Mouse (Mus musculus) monocyte, adult 59 days (primary cell): ENCODE data around the gene Hbb-bh1. TPM values are rescaled to one million over a fixed set of nuclear protein-coding genes. Genes with fewer than 3 reads are reported as not detected.

ENCODE experiments used
- total RNA-seq, 2 experiments: library from RNA; stranded (reverse); gene quantifications; one replicate each; pipeline ENCODE4 v1.2.4; 2023

The Hbb-bh1 gene
- not detected for total RNA-seq

DNA sequence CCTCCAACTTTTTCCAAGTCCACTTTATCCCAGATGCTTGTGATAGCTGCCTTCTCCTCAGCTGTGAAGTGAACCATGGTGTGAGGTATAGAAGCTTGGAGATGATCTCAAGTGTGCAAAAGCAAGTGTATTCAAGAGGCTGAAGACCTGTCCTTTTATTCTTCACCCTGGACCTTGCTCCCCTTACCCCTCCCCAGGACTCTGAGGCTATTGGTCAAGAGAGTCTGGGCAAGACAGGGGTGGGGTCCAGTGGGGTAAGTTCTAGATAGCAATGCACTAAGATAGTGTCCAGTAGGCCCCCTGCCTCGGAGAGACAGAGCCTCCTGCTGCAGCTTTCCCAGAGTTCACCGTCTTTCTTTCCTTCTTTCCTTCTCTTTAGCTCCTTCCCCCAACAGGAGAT is at the start of gene Hbb-bh1:
TSS of gene Hbb-bh1 (minus strand) at position 131 of the 400 bp plus-strand sequence.

GRCm38 (mm10) chr7:103886152-103886551 is 43.2 kb upstream of the Hbb-bh1 start, which contains the start of gene Olfr66:
TSS of gene Olfr66 (minus strand) at chr7:103886252.

GRCm38 (mm10) chr7:103853090-103853489 is 10.1 kb upstream of the Hbb-bh1 start, which contains the start of gene Hbb-y:
TSS of gene Hbb-y (minus strand) at chr7:103853216.

DNA sequence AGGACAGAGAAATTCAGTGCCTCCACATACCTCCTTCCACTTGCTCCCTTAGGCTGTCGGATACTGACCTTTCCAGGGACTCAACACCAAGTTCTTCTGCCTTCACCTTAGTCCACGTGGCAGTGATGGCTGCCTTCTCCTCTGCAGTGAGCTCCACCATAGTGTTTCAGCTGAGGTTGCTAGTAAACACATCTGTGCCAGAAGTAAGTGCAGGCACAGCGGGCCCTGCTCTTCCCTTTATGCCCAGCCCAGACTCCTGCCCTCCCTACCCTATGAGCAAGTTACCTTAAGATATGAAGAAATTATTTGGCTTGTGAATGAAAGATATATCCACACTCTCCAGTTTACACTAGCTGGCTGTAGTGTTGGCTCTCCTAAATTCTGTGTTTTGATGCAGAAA is 2.7 kb downstream of the Hbb-bh1 start, which contains the start of gene Hbb-bh2:
TSS of gene Hbb-bh2 (minus strand) at position 253 of the 400 bp plus-strand sequence.

DNA sequence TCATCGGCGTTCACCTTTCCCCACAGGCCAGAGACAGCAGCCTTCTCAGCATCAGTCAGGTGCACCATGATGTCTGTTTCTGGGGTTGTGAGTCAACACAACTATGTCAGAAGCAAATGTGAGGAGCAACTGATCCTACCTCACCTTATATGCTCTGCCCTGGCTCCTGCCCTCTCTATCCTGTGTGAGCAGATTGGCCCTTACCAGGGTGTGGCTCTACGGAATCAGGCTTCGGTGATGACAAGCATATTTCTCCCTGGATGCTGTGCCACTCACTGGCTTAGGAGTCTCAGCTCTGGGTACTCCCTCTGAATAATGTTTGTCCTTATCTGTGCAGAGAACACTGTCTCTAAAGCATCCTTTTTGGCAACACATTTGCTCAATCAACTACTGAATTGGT is 15.2 kb downstream of the Hbb-bh1 start, which contains the start of gene Hbb-bs:
TSS of gene Hbb-bs (minus strand) at position 289 of the 400 bp plus-strand sequence.

GRCm38 (mm10) chr7:103813766-103814165 is 29.2 kb downstream of the Hbb-bh1 start, which contains the start of gene Hbb-bt:
TSS of gene Hbb-bt (minus strand) at chr7:103813996.

GRCm38 (mm10) chr7:103791721-103792120 is 51.2 kb downstream of the Hbb-bh1 start, which contains the start of gene Olfr67:
TSS of gene Olfr67 (minus strand) at chr7:103791821.

Other genes starting within 250 kb of the Hbb-bh1 start
- gene Olfr619, start 242.6 kb downstream of the Hbb-bh1 start, total RNA-seq: not detected
- gene Olfr620, start 230.6 kb downstream of the Hbb-bh1 start, total RNA-seq: not detected
- not detected for gene Olfr622, start 200.5 kb downstream of the Hbb-bh1 start, total RNA-seq
- not detected for gene Olfr623, start 179.5 kb downstream of the Hbb-bh1 start, total RNA-seq
- not detected for gene Olfr624, start 172.0 kb downstream of the Hbb-bh1 start, total RNA-seq
- not detected for gene Olfr625-ps1, start 160.4 kb downstream of the Hbb-bh1 start, total RNA-seq
- gene Olfr243, start 128.5 kb downstream of the Hbb-bh1 start, total RNA-seq: not detected
- gene Olfr628, start 112.8 kb downstream of the Hbb-bh1 start, total RNA-seq: not detected
- not detected for gene Olfr629, start 98.2 kb downstream of the Hbb-bh1 start, total RNA-seq
- gene Olfr630, start 85.8 kb downstream of the Hbb-bh1 start, total RNA-seq: not detected
- gene Olfr69, start 71.6 kb downstream of the Hbb-bh1 start, total RNA-seq: not detected
- not detected for gene Olfr68, start 63.5 kb downstream of the Hbb-bh1 start, total RNA-seq
- gene Olfr67, start 51.3 kb downstream of the Hbb-bh1 start, total RNA-seq: not detected
- gene Hbb-bt, start 29.2 kb downstream of the Hbb-bh1 start, total RNA-seq: 10 to 100 TPM in 1 of 2 experiments, 1 to 10 TPM in 1; 1.7 to 18.8 TPM
- 100 to 1,000 TPM in 1 of 2 experiments, 10 to 100 TPM in 1; 19.6 to 139 TPM for gene Hbb-bs, start 15.1 kb downstream of the Hbb-bh1 start, total RNA-seq
- not detected for gene Hbb-bh2, start 2.6 kb downstream of the Hbb-bh1 start, total RNA-seq
- not detected for gene Hbb-y, start 10.1 kb upstream of the Hbb-bh1 start, total RNA-seq
- gene Olfr66, start 43.1 kb upstream of the Hbb-bh1 start, total RNA-seq: not detected
- gene Olfr64, start 51.3 kb upstream of the Hbb-bh1 start, total RNA-seq: not detected
- not detected for gene Olfr65, start 60.3 kb upstream of the Hbb-bh1 start, total RNA-seq
- not detected for gene Olfr631, start 85.7 kb upstream of the Hbb-bh1 start, total RNA-seq
- gene Olfr632, start 91.2 kb upstream of the Hbb-bh1 start, total RNA-seq: not detected
- not detected for gene Olfr633, start 101.3 kb upstream of the Hbb-bh1 start, total RNA-seq
- not detected for gene Olfr635, start 128.0 kb upstream of the Hbb-bh1 start, total RNA-seq
- gene Olfr638, start 155.6 kb upstream of the Hbb-bh1 start, total RNA-seq: not detected
- under 1 TPM; 0.09 to 0.10 TPM for gene Olfr639, start 174.1 kb upstream of the Hbb-bh1 start, total RNA-seq
- gene Olfr640, start 182.4 kb upstream of the Hbb-bh1 start, total RNA-seq: not detected
- not detected for gene Olfr641, start 192.3 kb upstream of the Hbb-bh1 start, total RNA-seq
- not detected for gene Olfr642, start 209.5 kb upstream of the Hbb-bh1 start, total RNA-seq
- gene 4930516K23Rik, start 218.3 kb upstream of the Hbb-bh1 start, total RNA-seq: not detected
- not detected for gene Olfr644, start 228.7 kb upstream of the Hbb-bh1 start, total RNA-seq
- not detected for gene Olfr645, start 242.3 kb upstream of the Hbb-bh1 start, total RNA-seq